16 mouse cellular contexts compared by ENCODE assay signal in the genomic region with DNA sequence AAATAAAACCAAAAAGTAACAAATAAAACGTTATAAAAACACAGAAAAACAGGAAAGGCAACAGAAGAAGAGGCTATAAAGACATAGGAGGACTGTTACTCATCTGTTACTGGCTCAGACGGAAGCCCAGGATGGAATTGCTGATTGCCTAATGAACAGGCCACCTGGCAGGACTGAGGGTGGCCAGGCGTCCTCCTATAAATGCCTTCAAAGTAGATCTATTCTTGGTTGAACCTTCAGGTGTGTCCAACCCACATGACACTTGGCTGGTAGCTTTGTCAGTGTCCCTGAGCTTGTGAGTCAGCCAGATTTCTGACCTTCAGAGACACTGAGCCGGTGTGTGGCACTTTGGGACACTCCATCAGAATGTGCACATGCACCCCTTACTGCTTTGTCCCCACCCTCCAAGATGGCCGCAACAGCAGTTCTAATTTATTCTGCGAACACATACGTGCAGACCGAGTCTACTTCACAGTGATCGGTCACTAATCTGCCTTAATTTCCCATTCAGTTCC.
DNase-seq lines count a peak whose midpoint lies in the region; ATAC-seq lines count a peak whose summit lies in the region.
"Had no signal": no experiment of that assay in that cellular context is flagged by ENCODE, and none has a peak within 500 bp of the region (broad histone marks: within the 10 kb centered on the region; RNA-seq: fewer than 3 reads in every experiment).

No protein-coding gene starts in this region.

- peak; percentile 51 for DNase-seq in adrenal gland, adult 2 months
- no peak for DNase-seq in adrenal gland, adult 18-20 months (ENCODE audit: low spot score in 2 of 2)
- DNase-seq in heart, adult 11 months = peak; percentile 90
- peak; percentile 23 for DNase-seq in cerebellum, adult 9-10 months
- DNase-seq in urinary bladder, postnatal 36 days (ENCODE audit: low spot score in 2 of 2) = no peak
- DNase-seq in frontal cortex, adult 2 months (ENCODE audit: extremely low spot score in 1 of 2, low spot score in 1 of 2) = no peak
- DNase-seq: kidney, adult 9 months; kidney, postnatal 14 days; thymus, adult 18-20 months had no signal

- no peak overlapping the region for H3K27ac ChIP-seq in heart, embryonic 11.5 days (ENCODE audit: low read depth, low read length)
- H3K27ac ChIP-seq in forebrain, embryonic 15.5 days (replicated peaks) = no peak overlapping the region
- H3K27ac ChIP-seq: embryonic facial prominence, embryonic 10.5 days; heart, embryonic 10.5 days; hindbrain, embryonic 15.5 days; midbrain, embryonic 12.5 days had no signal

- no peaks in the 10 kb centered on the region for H3K4me1 ChIP-seq in heart, embryonic 11.5 days (ENCODE audit: control insufficient read depth, insufficient read depth, low read length)
- H3K4me1 ChIP-seq in forebrain, embryonic 15.5 days = no peaks in the 10 kb centered on the region
- H3K4me1 ChIP-seq: heart, embryonic 10.5 days; hindbrain, embryonic 15.5 days; midbrain, embryonic 12.5 days had no signal

- 79% methylated on average over 9 of the region's 9 CpGs for WGBS in heart, embryonic 11.5 days (ENCODE audit: insufficient replicate concordance)
- 82% methylated on average over 9 of the region's 9 CpGs for WGBS in forebrain, embryonic 15.5 days

- peaks cover 15% of the 10 kb centered on the region for H3K27me3 ChIP-seq in heart, embryonic 11.5 days (ENCODE audit: control insufficient read depth, insufficient read depth, low read length)
- H3K27me3 ChIP-seq in forebrain, embryonic 15.5 days = no peaks in the 10 kb centered on the region
- H3K27me3 ChIP-seq: hindbrain, embryonic 15.5 days; midbrain, embryonic 12.5 days had no signal

- no peak overlapping the region for H3K4me2 ChIP-seq in heart, embryonic 11.5 days
- no peak overlapping the region for H3K4me2 ChIP-seq in forebrain, embryonic 15.5 days (replicated peaks)
- H3K4me2 ChIP-seq: hindbrain, embryonic 15.5 days; midbrain, embryonic 12.5 days had no signal

- no peaks in the 10 kb centered on the region for H3K36me3 ChIP-seq in heart, embryonic 11.5 days (ENCODE audit: control insufficient read depth, insufficient read depth, low read length)
- H3K36me3 ChIP-seq in forebrain, embryonic 15.5 days = no peaks in the 10 kb centered on the region
- H3K36me3 ChIP-seq: embryonic facial prominence, embryonic 10.5 days; heart, embryonic 10.5 days; hindbrain, embryonic 15.5 days; midbrain, embryonic 12.5 days had no signal

- no peak overlapping the region for H3K4me3 ChIP-seq in heart, embryonic 11.5 days (ENCODE audit: low read depth, low read length)
- no peak overlapping the region for H3K4me3 ChIP-seq in forebrain, embryonic 15.5 days
- H3K4me3 ChIP-seq: embryonic facial prominence, embryonic 10.5 days; heart, embryonic 10.5 days; hindbrain, embryonic 15.5 days; midbrain, embryonic 12.5 days had no signal

- ATAC-seq in heart, embryonic 11.5 days (replicated peaks; ENCODE audit: insufficient number of reproducible peaks, low FRiP score, low TSS enrichment) = no peak
- no peak for ATAC-seq in forebrain, embryonic 15.5 days (replicated peaks)
- ATAC-seq: forebrain, embryonic 16.5 days had no signal

- no peaks in the 10 kb centered on the region for H3K9me3 ChIP-seq in heart, embryonic 11.5 days (replicated peaks; ENCODE audit: control insufficient read depth, low read length)
- H3K9me3 ChIP-seq in forebrain, embryonic 15.5 days = no peaks in the 10 kb centered on the region
- H3K9me3 ChIP-seq: embryonic facial prominence, embryonic 10.5 days; heart, embryonic 10.5 days; hindbrain, embryonic 15.5 days; midbrain, embryonic 12.5 days had no signal

- no peak overlapping the region for H3K9ac ChIP-seq in heart, embryonic 11.5 days (ENCODE audit: low read depth, low read length)
- no peak overlapping the region for H3K9ac ChIP-seq in forebrain, embryonic 15.5 days (replicated peaks)
- H3K9ac ChIP-seq: hindbrain, embryonic 15.5 days; midbrain, embryonic 12.5 days had no signal

Comparison
In these comparisons a context has a peak if more than half of its experiments do, and no peak if none do; other contexts are left out.
1. DNase-seq: peak in adrenal gland, adult 2 months (single experiment), heart, adult 11 months (single experiment) and cerebellum, adult 9-10 months (single experiment); none in adrenal gland, adult 18-20 months (0 of 2), urinary bladder, postnatal 36 days (0 of 2) and frontal cortex, adult 2 months (0 of 2).